In genomic region chr11:34977861-34978260, GRCm38 (mm10) we compare ENCODE assay signal across 15 mouse cellular contexts.
DNase-seq lines count a peak whose midpoint lies in the region; ATAC-seq and TF ChIP-seq lines count a peak whose summit lies in the region.
"Had no signal": no experiment of that assay in that cellular context is flagged by ENCODE, and none has a peak within 500 bp of the region (broad histone marks: within the 10 kb centered on the region; RNA-seq: fewer than 3 reads in every experiment).

No protein-coding gene starts in this region.

- TF ChIP-seq POLR2A in lung, adult 2 months (IDR thresholded peaks at IDR 0.05; ENCODE audit: borderline replicate concordance, extremely low read depth, low read depth, low read length): no peak

- 70% methylated on average over 7 of the region's 7 CpGs for WGBS in heart, embryonic 12.5 days
- WGBS in lung, postnatal 0 days: 63% methylated on average over 7 of the region's 7 CpGs
- WGBS in lung, adult 2 months: 53% methylated on average over 7 of the region's 7 CpGs

- H3K9me3 ChIP-seq in heart, embryonic 12.5 days (replicated peaks): no peaks in the 10 kb centered on the region
- H3K9me3 ChIP-seq in lung, postnatal 0 days (ENCODE audit: low read length): no peaks in the 10 kb centered on the region
- H3K9me3 ChIP-seq: forebrain, embryonic 12.5 days; hindbrain, embryonic 13.5 days; limb, embryonic 12.5 days; lung, embryonic 15.5 days had no signal

- H3K4me2 ChIP-seq in heart, embryonic 12.5 days: no peak overlapping the region
- no peak overlapping the region for H3K4me2 ChIP-seq in lung, postnatal 0 days (replicated peaks; ENCODE audit: low read depth, low read length)
- H3K4me2 ChIP-seq: forebrain, embryonic 12.5 days; hindbrain, embryonic 13.5 days; limb, embryonic 12.5 days; lung, embryonic 15.5 days; midbrain, embryonic 11.5 days had no signal

- no peak overlapping the region for H3K9ac ChIP-seq in heart, embryonic 12.5 days
- no peak overlapping the region for H3K9ac ChIP-seq in lung, postnatal 0 days (replicated peaks; ENCODE audit: low read depth)
- H3K9ac ChIP-seq: forebrain, embryonic 12.5 days; hindbrain, embryonic 13.5 days; limb, embryonic 12.5 days; lung, embryonic 15.5 days had no signal

- no peaks in the 10 kb centered on the region for H3K36me3 ChIP-seq in heart, embryonic 12.5 days
- no peaks in the 10 kb centered on the region for H3K36me3 ChIP-seq in lung, postnatal 0 days (ENCODE audit: insufficient read depth, low read length)
- H3K36me3 ChIP-seq: forebrain, embryonic 12.5 days; hindbrain, embryonic 13.5 days; limb, embryonic 12.5 days; lung, embryonic 15.5 days had no signal

- no peak overlapping the region for H3K4me3 ChIP-seq in heart, embryonic 12.5 days
- no peak overlapping the region for H3K4me3 ChIP-seq in lung, postnatal 0 days (ENCODE audit: low read depth, low read length)
- no peak overlapping the region for H3K4me3 ChIP-seq in lung, adult 2 months (replicated peaks; ENCODE audit: extremely low read depth, low read depth, low read length)
- H3K4me3 ChIP-seq: forebrain, embryonic 12.5 days; hindbrain, embryonic 13.5 days; limb, embryonic 12.5 days; lung, embryonic 15.5 days had no signal

- peak; percentile 25 to 68 for DNase-seq in adrenal gland, adult (ENCODE audit: inconsistent age in 2 of 2, low spot score in 1 of 2)
- DNase-seq in adrenal gland, postnatal 10 days: no peak
- DNase-seq in heart, adult 18-20 months: peak; percentile 47 to 52
- no peak for DNase-seq in lung, postnatal 0 days (ENCODE audit: low spot score)
- DNase-seq in lung, adult 2 months: no peak
- peak; percentile 53 for DNase-seq in skeletal muscle tissue, adult 2 months (ENCODE audit: low read depth, low spot score)
- no peak for DNase-seq in thymus, postnatal 4 days
- DNase-seq: retina, postnatal 1 day; thymus, adult 18-20 months had no signal

- ATAC-seq in heart, embryonic 12.5 days (ENCODE audit: insufficient number of reproducible peaks, low FRiP score): no peak
- ATAC-seq in lung, postnatal 0 days: no peak

- no peak overlapping the region for H3K27ac ChIP-seq in heart, embryonic 12.5 days (ENCODE audit: poor library complexity, severe bottlenecking)
- no peak overlapping the region for H3K27ac ChIP-seq in lung, postnatal 0 days (ENCODE audit: low read length)
- H3K27ac ChIP-seq: forebrain, embryonic 12.5 days; hindbrain, embryonic 13.5 days; limb, embryonic 12.5 days; lung, embryonic 15.5 days had no signal

- TF ChIP-seq EP300 in lung, postnatal 0 days (IDR thresholded peaks at IDR 0.05): peak; percentile 48; the same call in 1 of the 2 replicates

- no peak for TF ChIP-seq CTCF in lung, postnatal 0 days (IDR thresholded peaks at IDR 0.05)
- no peak for TF ChIP-seq CTCF in lung, adult 2 months (IDR thresholded peaks at IDR 0.05; ENCODE audit: insufficient read depth, low read length)

- no peaks in the 10 kb centered on the region for H3K27me3 ChIP-seq in heart, embryonic 12.5 days (replicated peaks)
- no peaks in the 10 kb centered on the region for H3K27me3 ChIP-seq in lung, postnatal 0 days (replicated peaks; ENCODE audit: insufficient read depth, low read length)
- H3K27me3 ChIP-seq: forebrain, embryonic 12.5 days; hindbrain, embryonic 13.5 days; limb, embryonic 12.5 days; lung, embryonic 15.5 days had no signal

- peaks cover 22% of the 10 kb centered on the region for H3K4me1 ChIP-seq in heart, embryonic 12.5 days (replicated peaks)
- H3K4me1 ChIP-seq in lung, postnatal 0 days (ENCODE audit: insufficient read depth, low read depth, low read length): peaks cover 5% of the 10 kb centered on the region; the same call in 1 of the 2 replicates
- peaks cover 6% of the 10 kb centered on the region for H3K4me1 ChIP-seq in lung, adult 2 months (ENCODE audit: control insufficient read depth, insufficient read depth, low read length)
- H3K4me1 ChIP-seq: forebrain, embryonic 12.5 days had no signal

Comparison
In these comparisons a context has a peak if more than half of its experiments do, and no peak if none do; other contexts are left out.
1. DNase-seq: peak in adrenal gland, adult (2 of 2), heart, adult 18-20 months (2 of 2) and skeletal muscle tissue, adult 2 months (single experiment); none in adrenal gland, postnatal 10 days (single experiment), lung, postnatal 0 days (single experiment), lung, adult 2 months (single experiment) and thymus, postnatal 4 days (single experiment).